Mouse (Mus musculus) cerebellum, adult 9-10 months (tissue): ENCODE data around the gene Nfix.

ENCODE experiments used
- DNase-seq: peaks from one replicate; pipeline ENCODE4 v3.0.0; 2022

The Nfix gene

GRCm38 (mm10) chr8:84709931-84710330, 90.2 kb downstream of the Nfix start:
- DNase-seq = no peak

GRCm38 (mm10) chr8:84708774-84709475, 91.2 kb downstream of the Nfix start:
- DNase-seq = peak; percentile 94

DNA sequence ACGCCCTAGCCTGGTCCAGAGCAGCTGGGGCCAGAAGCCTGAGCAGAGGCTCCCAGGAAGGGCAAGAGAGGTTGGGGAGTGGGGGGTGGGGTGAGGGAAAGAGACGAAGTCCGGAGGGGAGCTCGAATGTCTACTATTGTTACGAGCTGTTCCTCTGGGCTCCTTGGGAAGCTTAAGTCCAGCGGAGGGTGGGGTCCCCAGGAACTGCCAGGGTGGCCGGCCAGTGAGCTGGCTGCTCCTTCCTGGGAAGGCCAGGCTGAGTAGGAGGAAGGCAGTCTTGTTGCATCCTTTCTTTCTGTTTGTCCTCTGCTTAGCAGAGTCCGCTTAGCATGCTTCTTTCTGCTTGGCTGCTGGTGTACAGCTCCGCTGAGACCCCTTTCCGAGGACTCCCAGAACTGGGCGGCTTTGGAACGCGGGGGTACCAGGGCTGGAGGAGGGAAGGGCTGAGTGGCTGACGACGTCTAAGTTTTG, 92.0 kb downstream of the Nfix start:
- DNase-seq = no peak

- no peak for DNase-seq
Measured at GRCm38 (mm10) chr8:84707267-84707883, 92.8 kb downstream of the Nfix start.

GRCm38 (mm10) chr8:84706610-84707266, 93.4 kb downstream of the Nfix start:
- DNase-seq = no peak

- no peak for DNase-seq
Measured at GRCm38 (mm10) chr8:84705960-84706359, 94.2 kb downstream of the Nfix start.

GRCm38 (mm10) chr8:84704867-84705831, 95.0 kb downstream of the Nfix start:
- DNase-seq = no peak

- no peak for DNase-seq
Measured at GRCm38 (mm10) chr8:84704356-84704755, 95.8 kb downstream of the Nfix start.

GRCm38 (mm10) chr8:84703466-84704249, 96.5 kb downstream of the Nfix start:
- DNase-seq = no peak

GRCm38 (mm10) chr8:84702963-84703465, 97.1 kb downstream of the Nfix start:
- no peak for DNase-seq

DNA sequence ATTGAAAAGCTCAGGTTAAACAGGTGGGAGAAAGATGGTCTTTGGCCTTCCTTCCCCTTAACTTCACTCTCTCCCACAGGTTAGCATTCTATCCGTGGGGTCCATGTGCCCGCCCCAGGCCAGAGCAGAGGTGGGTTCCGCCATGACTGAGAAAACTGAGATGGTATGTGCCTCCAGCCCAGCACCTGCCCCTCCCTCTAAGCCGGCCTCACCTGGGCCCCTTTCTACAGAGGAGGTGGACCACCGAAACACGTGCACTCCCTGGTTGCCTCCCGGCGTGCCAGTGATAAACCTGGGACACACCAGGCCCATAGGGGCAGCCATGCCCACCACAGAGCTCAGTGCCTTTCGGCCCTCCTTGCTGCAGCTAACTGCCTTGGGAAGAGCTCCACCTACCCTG, 97.6 kb downstream of the Nfix start:
- no peak for DNase-seq

DNA sequence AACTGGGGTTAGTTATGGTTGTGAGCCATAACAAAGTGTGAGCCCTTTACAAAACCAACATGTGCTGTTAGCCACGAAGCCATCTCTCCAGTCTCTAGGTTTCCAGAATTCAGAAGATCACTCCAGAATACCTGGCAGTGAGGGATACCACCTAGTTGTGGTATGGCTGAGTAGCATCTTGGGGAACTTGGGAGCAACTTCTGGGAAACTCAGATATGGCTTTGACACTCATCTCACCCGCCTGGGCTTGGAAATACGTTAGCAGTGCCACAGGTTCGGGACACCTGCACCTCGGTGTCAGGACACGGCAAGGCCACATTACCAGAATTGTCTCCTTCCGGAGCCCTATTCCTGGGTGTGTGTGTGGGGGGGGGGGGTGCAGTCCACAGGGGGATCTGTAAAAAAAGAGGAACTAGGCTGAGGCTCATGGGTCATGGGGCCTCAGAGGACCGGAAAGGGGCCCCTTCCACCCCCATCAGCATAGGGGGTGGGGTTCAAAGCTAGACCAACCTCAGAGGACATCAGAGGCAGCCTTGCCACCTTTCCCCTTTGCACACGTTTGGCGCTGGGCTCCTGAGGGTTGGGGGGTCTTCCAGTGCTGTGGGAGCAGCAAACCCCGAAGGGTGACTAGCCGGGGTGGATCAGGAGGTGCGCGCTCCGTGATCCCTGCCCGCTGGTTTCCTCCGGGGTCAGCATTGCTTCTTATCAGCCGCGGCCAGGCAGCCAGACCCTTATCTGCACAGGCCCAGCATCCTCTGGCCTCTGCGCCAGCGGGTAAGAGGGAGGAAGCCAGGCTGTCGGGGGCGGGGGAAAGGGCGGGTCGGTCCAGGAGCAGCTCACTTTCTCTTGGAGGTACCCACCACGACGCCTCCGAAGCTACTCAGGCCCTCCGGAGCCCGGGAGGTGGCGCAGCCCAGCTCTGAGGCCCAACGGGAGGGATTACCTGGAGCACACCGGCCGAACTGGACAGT, 98.9 kb downstream of the Nfix start, which contains the start of gene Lyl1:
Gene Lyl1, plus strand, starts transcription at position 517 of the 971 bp plus-strand sequence.
- no peak for DNase-seq

DNA sequence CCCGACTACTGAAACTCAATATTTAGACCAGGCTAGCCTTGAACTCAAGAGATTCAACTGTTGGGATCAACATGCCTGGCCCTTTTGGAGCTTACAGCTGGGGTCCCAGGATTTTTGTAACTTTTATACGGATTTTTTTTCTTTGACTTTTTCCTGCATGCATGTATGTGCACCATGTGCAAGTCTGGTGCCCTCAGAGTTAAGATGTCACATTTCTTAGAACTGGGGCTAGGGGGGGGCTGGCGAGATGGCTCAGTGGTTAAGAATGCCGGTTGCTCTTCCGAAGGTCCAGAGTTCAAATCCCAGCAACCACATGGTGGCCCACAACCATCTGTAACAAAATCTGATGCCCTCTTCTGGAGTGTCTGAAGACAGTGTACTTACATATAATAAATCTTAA, 99.6 kb downstream of the Nfix start:
- no peak for DNase-seq

DNA sequence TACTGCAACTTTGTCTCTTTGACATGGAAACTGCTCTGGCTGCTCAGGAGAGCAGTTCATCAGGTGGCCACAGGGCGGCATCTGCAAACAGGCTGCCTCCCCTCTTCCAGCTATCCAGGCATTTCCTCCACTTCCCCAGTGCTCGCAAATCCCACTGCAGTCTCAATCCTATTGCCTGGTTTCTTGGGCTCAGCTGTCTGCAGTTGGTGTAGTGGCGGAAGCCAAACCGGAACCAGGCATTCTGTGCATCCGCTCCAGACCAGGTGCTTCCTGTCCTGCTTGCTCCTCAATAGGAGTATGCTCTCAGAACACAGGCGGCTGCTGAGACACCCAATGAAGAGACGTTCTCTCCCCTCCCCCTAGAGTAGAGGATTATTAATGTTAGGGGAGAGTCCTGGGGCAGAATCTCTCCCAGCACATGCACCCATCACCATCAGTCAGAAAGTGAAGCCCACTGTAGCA, 100.3 kb downstream of the Nfix start:
- peak; percentile 61 for DNase-seq

DNA sequence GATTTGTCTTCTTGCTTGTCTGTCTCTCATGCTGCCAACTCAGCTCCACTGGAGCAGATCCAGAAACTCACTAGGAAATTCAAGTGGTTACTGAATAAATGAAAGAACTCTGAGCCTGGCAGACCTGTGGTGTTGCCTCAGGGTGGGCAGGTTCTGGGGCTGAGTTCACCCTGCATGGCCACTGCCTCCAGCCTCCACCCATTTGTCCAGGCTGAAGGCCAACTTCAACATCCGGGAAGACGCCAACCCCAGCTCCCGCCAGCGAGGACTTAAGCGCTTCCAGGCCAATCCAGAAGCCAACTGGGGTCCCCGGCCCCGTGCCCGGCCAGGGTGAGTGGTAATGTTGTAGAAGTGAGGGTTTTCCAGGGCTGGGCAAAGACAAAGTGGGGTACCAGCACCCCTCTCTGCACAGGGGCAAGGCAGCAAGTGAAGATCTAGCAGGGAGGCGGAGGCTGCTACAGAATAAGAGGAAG, 101.2 kb downstream of the Nfix start:
- DNase-seq = peak; percentile 55

DNA sequence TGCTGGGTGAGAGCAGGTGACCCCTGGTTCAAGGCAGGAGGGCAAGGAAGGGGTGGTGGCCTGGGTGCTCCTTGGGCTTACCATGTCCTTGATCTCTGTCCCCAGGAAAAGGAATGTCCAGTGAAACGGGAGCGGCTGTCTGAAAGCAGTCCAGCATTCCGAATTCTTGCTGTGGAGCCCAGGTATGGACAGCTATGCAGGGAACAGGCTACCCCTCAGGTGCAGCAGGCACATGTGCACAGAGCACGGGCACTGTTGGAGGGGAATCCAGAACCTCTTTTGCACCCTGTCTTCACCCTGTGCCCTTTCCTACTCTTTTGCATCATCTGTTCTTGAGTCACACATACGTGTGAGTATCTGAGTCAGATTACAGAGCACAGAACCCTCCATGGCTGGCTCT, 101.9 kb downstream of the Nfix start:
- no peak for DNase-seq

DNA sequence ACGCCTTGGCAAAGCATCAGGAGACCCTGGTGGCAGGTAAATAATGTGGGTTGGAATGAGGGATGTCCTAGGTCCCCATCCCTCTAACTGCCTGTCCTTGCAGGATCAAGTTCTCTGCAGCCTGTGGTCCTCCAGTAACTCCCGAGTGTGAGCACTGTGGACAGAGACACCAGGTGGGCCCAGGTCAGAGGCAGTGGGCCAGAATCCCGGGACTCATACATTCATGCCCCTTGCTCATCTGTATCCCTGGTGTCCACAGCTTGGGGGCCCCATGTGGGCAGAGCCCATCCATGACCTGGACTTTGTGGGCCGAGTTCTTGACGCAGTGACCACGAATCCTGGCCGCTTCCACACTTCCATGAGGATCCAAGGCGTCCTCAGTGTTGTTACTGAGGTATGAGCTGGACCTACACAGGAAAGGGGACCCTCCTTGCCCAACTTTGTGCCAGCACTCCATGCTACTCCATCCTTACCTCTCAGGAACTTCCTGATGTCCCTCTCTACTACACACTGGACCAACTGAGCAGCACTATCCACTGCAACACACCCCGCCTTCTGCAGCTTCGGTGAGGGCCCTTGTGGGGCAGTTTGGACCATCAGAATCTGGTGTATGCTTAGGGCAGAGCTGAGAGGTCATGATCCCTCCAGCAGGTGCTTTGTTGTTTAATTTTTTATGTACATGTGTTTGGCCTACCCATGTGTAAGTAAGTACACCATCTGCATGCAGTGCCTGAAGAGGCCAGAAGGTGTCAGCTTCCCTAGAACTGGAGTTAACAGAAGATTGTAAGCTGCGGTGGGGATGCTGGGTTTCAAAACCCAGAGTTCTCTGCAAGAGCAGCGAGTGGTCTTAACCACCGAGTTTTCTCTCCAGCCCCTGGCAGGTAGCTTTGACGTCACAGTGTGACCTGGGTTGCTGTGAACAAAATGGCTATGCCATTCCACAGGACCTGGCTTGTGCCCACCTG, 102.7 kb downstream of the Nfix start:
- DNase-seq = peak; percentile 68

GRCm38 (mm10) chr8:84695140-84695539, 105.0 kb downstream of the Nfix start:
- DNase-seq = no peak

- no peak for DNase-seq
Measured at GRCm38 (mm10) chr8:84693332-84693731, 106.8 kb downstream of the Nfix start.
